Mouse (Mus musculus): ENCODE measurements around the gene Ttc30b. TPM values are rescaled to one million over a fixed set of nuclear protein-coding genes. Genes with fewer than 3 reads are reported as not detected.

Ttc30b gene
- polyA plus RNA-seq (2015; fragmentation: Illumina TruSeq; extraction: RNeasy Lipid Tissue Mini Kit (QIAGEN cat#74804); ENCODE audit: insufficient read depth, low read depth, low replicate concordance), result 1.3 TPM

DNA sequence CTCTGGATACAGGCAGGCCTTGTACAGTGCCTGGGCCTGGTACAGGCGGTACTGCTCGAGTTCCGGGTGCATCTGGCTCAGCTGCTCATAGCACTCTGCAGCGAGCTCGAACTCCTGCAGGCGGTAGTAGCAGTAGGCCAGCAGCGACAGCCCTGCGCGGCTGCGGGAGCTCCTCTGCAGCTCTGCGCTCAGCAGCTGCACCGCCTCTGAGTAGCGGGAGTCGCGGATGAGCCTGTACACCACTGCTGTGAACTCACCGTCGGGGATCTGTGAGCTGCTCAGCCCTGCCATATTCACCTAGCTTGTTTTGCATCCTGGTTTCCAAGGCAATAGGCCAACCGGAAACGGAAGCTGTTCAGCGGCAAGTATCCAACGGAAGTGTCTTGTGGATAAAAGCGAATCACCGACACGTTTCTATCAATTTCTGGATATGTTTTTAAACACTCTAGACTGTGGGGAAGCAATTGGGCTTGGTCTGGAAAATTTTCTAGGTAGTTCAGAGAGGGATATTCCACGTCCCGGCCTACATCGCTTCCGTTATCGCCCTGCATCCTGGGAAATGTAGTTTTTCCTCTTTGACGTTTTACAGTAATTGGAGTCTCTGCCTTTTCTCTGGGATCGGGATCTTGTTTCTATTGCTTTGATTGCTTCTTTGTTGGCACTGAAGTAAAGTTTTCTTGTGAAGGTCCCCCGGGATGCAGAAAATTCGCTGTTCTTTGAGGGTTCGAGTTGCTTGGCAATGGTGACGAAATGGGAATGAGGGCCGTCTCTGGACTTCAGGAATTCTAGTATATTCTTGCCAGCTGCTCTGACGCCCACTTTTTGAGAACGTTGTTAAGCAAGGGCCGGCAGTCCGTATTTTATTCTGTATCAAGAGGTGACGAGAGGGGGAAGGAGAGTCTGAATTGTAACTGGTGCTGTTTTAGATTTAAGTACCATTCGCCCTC, at the start of gene Ttc30b:
Ttc30b (minus strand) TSS at position 469 of the 947 bp plus-strand sequence.

DNA sequence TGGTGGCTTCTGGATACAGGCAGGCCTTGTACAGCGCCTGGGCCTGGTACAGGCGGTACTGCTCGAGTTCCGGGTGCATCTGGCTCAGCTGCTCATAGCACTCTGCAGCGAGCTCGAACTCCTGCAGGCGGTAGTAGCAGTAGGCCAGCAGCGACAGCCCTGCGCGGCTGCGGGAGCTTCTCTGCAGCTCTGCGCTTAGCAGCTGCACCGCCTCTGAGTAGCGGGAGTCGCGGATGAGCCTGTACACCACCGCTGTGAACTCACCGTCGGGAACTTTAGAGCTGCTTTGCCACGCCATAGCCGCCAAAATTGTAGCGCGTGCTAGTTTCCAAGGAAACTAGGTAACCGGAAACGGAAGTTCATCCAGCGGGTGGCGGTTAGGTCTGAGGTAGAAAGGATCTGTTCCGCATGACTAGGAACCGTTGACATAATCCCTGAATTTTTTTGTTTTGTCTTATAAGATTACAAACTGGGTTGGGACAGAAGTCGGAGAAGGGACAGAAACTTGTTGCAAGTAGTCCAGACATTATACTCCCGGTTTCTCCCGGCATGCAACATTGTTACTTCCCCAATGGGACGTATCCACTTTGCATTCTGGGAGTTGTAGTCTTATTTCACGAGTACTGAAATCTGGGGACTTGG, 43.2 kb upstream of the Ttc30b start, which contains the start of gene Ttc30a1:
Ttc30a1 (minus strand) TSS at position 528 of the 642 bp plus-strand sequence.

DNA sequence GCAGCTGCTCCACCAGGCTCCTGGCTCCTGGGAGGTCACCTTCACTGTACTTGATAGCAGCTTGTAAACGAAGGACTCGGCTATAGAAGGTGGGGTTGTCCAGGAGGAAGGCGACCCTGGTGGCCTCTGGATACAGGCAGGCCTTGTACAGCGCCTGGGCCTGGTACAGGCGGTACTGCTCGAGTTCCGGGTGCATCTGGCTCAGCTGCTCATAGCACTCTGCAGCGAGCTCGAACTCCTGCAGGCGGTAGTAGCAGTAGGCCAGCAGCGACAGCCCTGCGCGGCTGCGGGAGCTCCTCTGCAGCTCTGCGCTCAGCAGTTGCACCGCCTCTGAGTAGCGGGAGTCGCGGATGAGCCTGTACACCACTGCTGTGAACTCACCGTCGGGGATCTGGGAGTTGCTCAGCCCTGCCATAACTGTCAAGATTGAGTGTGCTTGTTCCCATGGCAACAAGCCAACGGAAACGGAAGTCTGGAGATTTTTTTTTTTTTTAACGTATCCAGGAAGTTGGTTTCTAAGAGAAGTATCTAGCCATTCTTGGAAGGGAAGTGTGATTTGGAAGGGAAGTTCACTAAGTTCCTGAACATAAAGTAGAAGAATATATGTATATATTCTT, 39.5 kb upstream of the Ttc30b start, which contains the start of gene Ttc30a2:
Ttc30a2 (minus strand) TSS at position 419 of the 617 bp plus-strand sequence.

Other genes with a start within 250 kb of the Ttc30b start
- 18.3 TPM for gene Nfe2l2, start 233.9 kb downstream of the Ttc30b start, polyA plus RNA-seq (2015; fragmentation: Illumina TruSeq; extraction: RNeasy Lipid Tissue Mini Kit (QIAGEN cat#74804); ENCODE audit: insufficient read depth, low read depth, low replicate concordance)
- gene Agps, start 106.4 kb downstream of the Ttc30b start, polyA plus RNA-seq (2015; fragmentation: Illumina TruSeq; extraction: RNeasy Lipid Tissue Mini Kit (QIAGEN cat#74804); ENCODE audit: insufficient read depth, low read depth, low replicate concordance), result 3.4 TPM
- not detected for gene Ttc30a2, start 39.6 kb upstream of the Ttc30b start, polyA plus RNA-seq (2015; fragmentation: Illumina TruSeq; extraction: RNeasy Lipid Tissue Mini Kit (QIAGEN cat#74804); ENCODE audit: insufficient read depth, low read depth, low replicate concordance)
- 0.35 TPM for gene Ttc30a1, start 43.4 kb upstream of the Ttc30b start, polyA plus RNA-seq (2015; fragmentation: Illumina TruSeq; extraction: RNeasy Lipid Tissue Mini Kit (QIAGEN cat#74804); ENCODE audit: insufficient read depth, low read depth, low replicate concordance)